Comparison of ENCODE assay signal across 9 mouse cellular contexts in the genomic region with DNA sequence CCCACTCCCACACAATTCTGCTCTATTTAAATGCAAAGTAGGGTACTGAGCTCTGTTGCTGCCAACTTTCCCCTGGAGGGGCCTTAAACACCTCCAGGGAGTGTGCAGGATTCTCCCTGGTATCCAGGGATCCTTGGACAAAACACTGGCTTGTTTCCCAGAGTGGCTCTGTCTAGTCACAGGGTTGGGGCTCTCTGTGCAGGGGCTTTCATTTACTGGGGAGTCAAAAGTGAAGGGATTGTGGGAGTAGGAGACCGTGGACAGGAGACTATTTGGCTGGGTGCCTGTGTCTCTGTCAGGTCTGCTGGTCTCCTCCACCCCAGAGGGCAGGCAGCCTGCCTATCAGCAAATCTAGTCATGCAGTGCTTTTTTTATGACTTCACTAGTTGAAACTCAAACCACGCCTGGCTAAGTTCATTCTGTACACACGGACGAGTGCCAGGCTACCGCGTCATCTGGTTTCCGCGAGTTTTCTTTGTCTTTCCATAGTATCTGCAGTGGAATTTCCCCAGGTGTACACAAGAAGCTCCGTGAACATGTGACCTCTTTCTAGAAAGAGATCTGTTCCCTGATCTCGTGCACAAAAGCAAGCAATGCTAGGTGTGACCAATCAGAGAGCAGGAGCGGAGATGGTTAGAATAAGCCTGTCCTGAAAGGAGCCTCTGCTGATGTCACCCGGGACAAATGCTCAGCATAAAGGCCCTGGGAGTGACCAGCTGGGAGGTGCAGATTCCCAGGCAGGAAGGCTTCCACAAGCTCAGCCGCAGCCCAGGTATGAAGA. TPM values are rescaled to one million over a fixed set of nuclear protein-coding genes. Genes with fewer than 3 reads are reported as not detected.
A peak's percentile ranks its signal among the peaks of the same experiment; 100 is the strongest.
DNase-seq lines count a peak whose midpoint lies in the region; ATAC-seq and TF ChIP-seq lines count a peak whose summit lies in the region.
"Had no signal": no experiment of that assay in that cellular context is flagged by ENCODE, and none has a peak within 500 bp of the region (broad histone marks: within the 10 kb centered on the region; RNA-seq: fewer than 3 reads in every experiment).

No protein-coding gene starts in this region.

- H3K36me3 ChIP-seq in heart, adult 2 months (ENCODE audit: control insufficient read depth, insufficient read depth, low read length) = no peaks in the 10 kb centered on the region; the same call in 1 of the 2 replicates
- no peaks in the 10 kb centered on the region for H3K36me3 ChIP-seq in heart, embryonic 10.5 days
- no peaks in the 10 kb centered on the region for H3K36me3 ChIP-seq in intestine, embryonic 14.5 days (ENCODE audit: control insufficient read depth, insufficient read depth, low read length)

- 0 out of 2 replicates have a peak overlapping the region, but pooled peaks have one; percentile 1 for H3K4me2 ChIP-seq in intestine, embryonic 14.5 days (ENCODE audit: low read length)

- no peaks in the 10 kb centered on the region for H3K27me3 ChIP-seq in heart, adult 2 months (ENCODE audit: control insufficient read depth, insufficient read depth, low read length)
- H3K27me3 ChIP-seq in heart, embryonic 10.5 days (ENCODE audit: insufficient read depth, poor library complexity, severe bottlenecking) = no peaks in the 10 kb centered on the region
- H3K27me3 ChIP-seq in intestine, embryonic 14.5 days (replicated peaks; ENCODE audit: control insufficient read depth, insufficient read depth, low read length) = no peaks in the 10 kb centered on the region

- peaks cover 12% of the 10 kb centered on the region for H3K4me1 ChIP-seq in heart, adult 2 months (ENCODE audit: control insufficient read depth, insufficient read depth, low read length)
- peaks cover 15% of the 10 kb centered on the region for H3K4me1 ChIP-seq in heart, embryonic 10.5 days
- H3K4me1 ChIP-seq in intestine, embryonic 14.5 days (replicated peaks; ENCODE audit: control insufficient read depth, insufficient read depth, low read length) = peaks cover 15% of the 10 kb centered on the region; the same call in 1 of the 2 replicates

- TF ChIP-seq POLR2A in heart, adult 2 months (IDR thresholded peaks at IDR 0.05; ENCODE audit: insufficient read depth, low read depth, low read length) = no peak

- H3K27ac ChIP-seq in heart, adult 2 months = peak overlapping the region; percentile 36
- H3K27ac ChIP-seq in heart, embryonic 10.5 days = no peak overlapping the region
- H3K27ac ChIP-seq in intestine, embryonic 14.5 days (ENCODE audit: low read depth) = 0 out of 2 replicates have a peak overlapping the region, but pooled peaks have one; percentile 8
- H3K27ac ChIP-seq: macrophage had no signal

- H3K79me2 ChIP-seq in heart, adult 2 months (replicated peaks; ENCODE audit: control insufficient read depth, insufficient read depth, low read length) = no peaks in the 10 kb centered on the region; the same call in 1 of the 2 replicates

- no peak overlapping the region for H3K4me3 ChIP-seq in heart, adult 2 months
- no peak overlapping the region for H3K4me3 ChIP-seq in heart, embryonic 10.5 days
- H3K4me3 ChIP-seq in intestine, embryonic 14.5 days (ENCODE audit: low read depth, low read length) = no peak overlapping the region

- H3K9me3 ChIP-seq in heart, embryonic 10.5 days = no peaks in the 10 kb centered on the region
- H3K9me3 ChIP-seq in intestine, embryonic 14.5 days (ENCODE audit: control insufficient read depth, low read length) = no peaks in the 10 kb centered on the region

- ATAC-seq in intestine, embryonic 14.5 days (replicated peaks; ENCODE audit: low FRiP score, low TSS enrichment, low read depth) = peak; percentile 51

- no peak for TF ChIP-seq EP300 in heart, adult 2 months (IDR thresholded peaks at IDR 0.05; ENCODE audit: insufficient read depth, low read depth, low read length)

- TF ChIP-seq CTCF in heart, adult 2 months (IDR thresholded peaks at IDR 0.05) = no peak

- H3K9ac ChIP-seq in heart, adult 2 months (ENCODE audit: low read depth, low read length) = peak overlapping the region; percentile 38
- H3K9ac ChIP-seq in intestine, embryonic 14.5 days (ENCODE audit: low read length) = no peak overlapping the region

- intact Hi-C loops in heart, adult 2 months (cut with DNase I) = no loop called here
- intact Hi-C loops in gastrocnemius, postnatal 14 days (cut with DNase I; ENCODE audit: low total_unique reads) = no loop called here

- peak in 1 of 2 experiments; percentile 60 for DNase-seq in heart, adult 2 months
- no peak for DNase-seq in heart, embryonic 10.5 days (ENCODE audit: low spot score)
- peak; percentile 39 for DNase-seq in adrenal gland, postnatal 14 days
- DNase-seq in intestine, embryonic 14.5 days (ENCODE audit: low spot score) = peak; percentile 66
- DNase-seq in lung, postnatal 10 days = peak; percentile 50
- no peak for DNase-seq in left cerebral cortex, adult 9 months (ENCODE audit: low spot score in 2 of 2)
- no peak for DNase-seq in layer of hippocampus, postnatal 36 days
- DNase-seq in gastrocnemius, postnatal 14 days = no peak

- WGBS in heart, adult 2 months = 30% methylated on average over 13 of the region's 13 CpGs
- 65% methylated on average over 13 of the region's 13 CpGs for WGBS in heart, embryonic 10.5 days
- WGBS in intestine, embryonic 14.5 days = 43% methylated on average over 13 of the region's 13 CpGs

RNA-seq across cellular contexts. Expression of gene Nsmce4a, which starts 1.5 kb away (rescaled TPM):
- total RNA-seq in heart, adult 2 months (2021) = 10 to 100 TPM; 38.6 to 46.0 TPM
- polyA plus RNA-seq in heart, adult 2 months (2012; rRNA removed) = 20.0 and 32.3 TPM in 2 replicates
- polyA plus RNA-seq in heart, embryonic 10.5 days (2016; fragmentation: Nextera tagmentation; extraction: Ambion mirVana) = 131 and 152 TPM in 2 replicates
- 59.6 and 66.0 TPM in 2 replicates for total RNA-seq in adrenal gland, postnatal 14 days (2021)
- polyA plus RNA-seq in intestine, embryonic 14.5 days (2014; fragmentation: Nextera tagmentation; extraction: Ambion mirVana) = 173 and 178 TPM in 2 replicates
- 10 to 100 TPM; 41.5 to 41.8 TPM for total RNA-seq in layer of hippocampus, postnatal 36 days (2021)
- 10 to 100 TPM; 30.3 to 30.6 TPM for total RNA-seq in gastrocnemius, postnatal 14 days (2021)

RNA-seq across cellular contexts. Expression of gene Tacc2, which starts 2.8 kb away (rescaled TPM):
- total RNA-seq in heart, adult 2 months (2021) = 100 to 1,000 TPM; 339 to 480 TPM
- 117 and 163 TPM in 2 replicates for polyA plus RNA-seq in heart, adult 2 months (2012; rRNA removed)
- 44.8 and 50.8 TPM in 2 replicates for polyA plus RNA-seq in heart, embryonic 10.5 days (2016; fragmentation: Nextera tagmentation; extraction: Ambion mirVana)
- total RNA-seq in adrenal gland, postnatal 14 days (2021) = 25.5 and 27.4 TPM in 2 replicates
- polyA plus RNA-seq in intestine, embryonic 14.5 days (2014; fragmentation: Nextera tagmentation; extraction: Ambion mirVana) = 33.7 and 38.4 TPM in 2 replicates
- 10 to 100 TPM; 73.1 to 82.4 TPM for total RNA-seq in layer of hippocampus, postnatal 36 days (2021)
- total RNA-seq in gastrocnemius, postnatal 14 days (2021) = 100 to 1,000 TPM; 227 to 381 TPM

RNA-seq across cellular contexts. Expression of gene Ate1, which starts 54.2 kb away (rescaled TPM):
- total RNA-seq in heart, adult 2 months (2021) = 10 to 100 TPM; 34.1 to 34.9 TPM
- 8.9 and 18.1 TPM in 2 replicates for polyA plus RNA-seq in heart, adult 2 months (2012; rRNA removed)
- polyA plus RNA-seq in heart, embryonic 10.5 days (2016; fragmentation: Nextera tagmentation; extraction: Ambion mirVana) = 59.2 and 62.6 TPM in 2 replicates
- 35.5 and 38.9 TPM in 2 replicates for total RNA-seq in adrenal gland, postnatal 14 days (2021)
- polyA plus RNA-seq in intestine, embryonic 14.5 days (2014; fragmentation: Nextera tagmentation; extraction: Ambion mirVana) = 63.1 and 64.2 TPM in 2 replicates
- 10 to 100 TPM; 72.8 to 74.0 TPM for total RNA-seq in layer of hippocampus, postnatal 36 days (2021)
- total RNA-seq in gastrocnemius, postnatal 14 days (2021) = 10 to 100 TPM; 23.6 to 26.4 TPM

Comparison
In these comparisons a context has a peak if more than half of its experiments do, and no peak if none do; other contexts are left out.
1. DNase-seq: peak in adrenal gland, postnatal 14 days (single experiment), intestine, embryonic 14.5 days (single experiment) and lung, postnatal 10 days (single experiment); none in heart, embryonic 10.5 days (single experiment), left cerebral cortex, adult 9 months (0 of 2), layer of hippocampus, postnatal 36 days (0 of 2) and gastrocnemius, postnatal 14 days (single experiment).